Mouse (Mus musculus) intestine, embryonic 15.5 days (tissue): ENCODE results near the gene Itsn1. TPM values are rescaled to one million over a fixed set of nuclear protein-coding genes. Genes with fewer than 3 reads are reported as not detected.

Source experiments
- ATAC-seq: fragments of 200-750 bp; cut with Nextera tagmentation; 2 replicates; pipeline ENCODE4 v1.8.0; 2017; ENCODE audit warnings: moderate TSS enrichment, moderate library complexity
- H3K27ac ChIP-seq: fragments of 300-500 bp; sonication (generic); 2 replicates; pipeline ENCODE4 v1.5.1; 2015; ENCODE audit warnings: mild to moderate bottlenecking, inconsistent platforms
- H3K27me3 ChIP-seq: fragments of 300-500 bp; sonication (generic); replicated peaks from 2 replicates; pipeline ENCODE4 v1.6.1; 2015; ENCODE audit warnings: inconsistent platforms
- H3K36me3 ChIP-seq: fragments of 300-500 bp; sonication (generic); 2 replicates; pipeline ENCODE4 v1.6.1; 2015; ENCODE audit warnings: inconsistent platforms
- H3K4me1 ChIP-seq: fragments of 300-500 bp; sonication (generic); replicated peaks from 2 replicates; pipeline ENCODE4 v1.6.1; 2015; ENCODE audit warnings: inconsistent platforms
- H3K4me2 ChIP-seq: fragments of 300-500 bp; sonication (generic); replicated peaks from 2 replicates; pipeline ENCODE4 v1.6.1; 2015; ENCODE audit warnings: mild to moderate bottlenecking, inconsistent platforms
- H3K4me3 ChIP-seq: fragments of 300-500 bp; sonication (generic); replicated peaks from 2 replicates; pipeline ENCODE4 v1.5.1; 2015; ENCODE audit warnings: inconsistent platforms
- H3K9ac ChIP-seq: fragments of 300-500 bp; sonication (generic); 2 replicates; pipeline ENCODE4 v1.6.1; 2015; ENCODE audit warnings: inconsistent platforms
- H3K9me3 ChIP-seq: fragments of 300-500 bp; sonication (generic); 2 replicates; pipeline ENCODE4 v1.6.1; 2016; ENCODE audit warnings: inconsistent platforms
- WGBS: fragments of 180-500 bp; shearing (Covaris S2); methylation state at CpG from one replicate; pipeline ENCODE4 v1.1.7; 2015; 5-methylcytosine and 5-hydroxymethylcytosine counted together
- polyA plus RNA-seq: library from polyadenylated mRNA; unstranded; fragments of >200 nt; fragmentation: Nextera tagmentation; extraction: Ambion mirVana; gene quantifications from 2 replicates; pipeline ENCODE4 v1.2.1, GENCODE M21; 2015

The Itsn1 gene
- polyA plus RNA-seq, 1 experiment from 2014 or later: 16.4 TPM

GRCm38 (mm10) chr16:91761761-91762160 is 32.7 kb downstream of the Itsn1 start:
- Histone ChIP-seq H3K4me1 (peaks cover 8% of the 10 kb centered on the region), H3K27ac (no peak overlapping the region), H3K9me3 (no peaks in the 10 kb centered on the region), H3K9ac (no peak overlapping the region), H3K27me3 (no peaks in the 10 kb centered on the region), H3K36me3 (no peaks in the 10 kb centered on the region), H3K4me2 (no peak overlapping the region), H3K4me3 (no peak overlapping the region)
- no peak for ATAC-seq
- WGBS: 74% methylated on average over 3 of the region's 3 CpGs

- Histone ChIP-seq H3K27me3 (no peaks in the 10 kb centered on the region), H3K4me3 (no peak overlapping the region), H3K4me1 (peaks cover 9% of the 10 kb centered on the region), H3K36me3 (no peaks in the 10 kb centered on the region), H3K4me2 (no peak overlapping the region), H3K9me3 (no peaks in the 10 kb centered on the region), H3K27ac (no peak overlapping the region), H3K9ac (no peak overlapping the region)
- WGBS: 75% methylated on average over 7 of the region's 7 CpGs
- no peak for ATAC-seq
Observed at GRCm38 (mm10) chr16:91762476-91762875, 33.4 kb downstream of the Itsn1 start.

GRCm38 (mm10) chr16:91763975-91764374 is 34.9 kb downstream of the Itsn1 start:
- 62% methylated on average over 6 of the region's 6 CpGs for WGBS

GRCm38 (mm10) chr16:91764414-91764813 is 35.3 kb downstream of the Itsn1 start:
- WGBS: 71% methylated on average over 6 of the region's 6 CpGs
- peaks cover 9% of the 10 kb centered on the region for H3K4me1 ChIP-seq
- ATAC-seq: no peak
- no peak overlapping the region for H3K27ac ChIP-seq
- H3K27me3 ChIP-seq: no peaks in the 10 kb centered on the region
- no peaks in the 10 kb centered on the region for H3K9me3 ChIP-seq
- H3K9ac ChIP-seq: no peak overlapping the region
- no peaks in the 10 kb centered on the region for H3K36me3 ChIP-seq
- H3K4me2 ChIP-seq: no peak overlapping the region
- H3K4me3 ChIP-seq: no peak overlapping the region

More at GRCm38 (mm10) chr16:91763975-91764374, 34.9 kb downstream of the Itsn1 start:
- Histone ChIP-seq H3K9ac (no peak overlapping the region), H3K4me3 (no peak overlapping the region), H3K27me3 (no peaks in the 10 kb centered on the region), H3K27ac (no peak overlapping the region), H3K4me1 (peaks cover 9% of the 10 kb centered on the region), H3K4me2 (no peak overlapping the region), H3K36me3 (no peaks in the 10 kb centered on the region), H3K9me3 (no peaks in the 10 kb centered on the region)
- no peak for ATAC-seq

- Histone ChIP-seq H3K27ac (no peak overlapping the region), H3K4me1 (peaks cover 13% of the 10 kb centered on the region), H3K9me3 (no peaks in the 10 kb centered on the region), H3K9ac (no peak overlapping the region), H3K4me3 (no peak overlapping the region), H3K27me3 (no peaks in the 10 kb centered on the region), H3K36me3 (no peaks in the 10 kb centered on the region), H3K4me2 (no peak overlapping the region)
- no peak for ATAC-seq
- WGBS: 92% methylated on average over 15 of the region's 15 CpGs
Observed at GRCm38 (mm10) chr16:91765121-91765815, 36.2 kb downstream of the Itsn1 start.

GRCm38 (mm10) chr16:91765816-91766210 is 36.7 kb downstream of the Itsn1 start:
- WGBS: 86% methylated on average over 15 of the region's 15 CpGs
- Histone ChIP-seq H3K4me3 (no peak overlapping the region), H3K4me1 (peaks cover 18% of the 10 kb centered on the region), H3K9ac (no peak overlapping the region), H3K9me3 (no peaks in the 10 kb centered on the region), H3K36me3 (no peaks in the 10 kb centered on the region), H3K27me3 (no peaks in the 10 kb centered on the region), H3K27ac (no peak overlapping the region), H3K4me2 (no peak overlapping the region)
- no peak for ATAC-seq

GRCm38 (mm10) chr16:91767165-91767701 is 38.2 kb downstream of the Itsn1 start:
- H3K27ac ChIP-seq: no peak overlapping the region
- WGBS: 81% methylated on average over 11 of the region's 11 CpGs
- H3K4me1 ChIP-seq: peaks cover 23% of the 10 kb centered on the region
- H3K4me2 ChIP-seq: no peak overlapping the region
- H3K9me3 ChIP-seq: no peaks in the 10 kb centered on the region
- no peaks in the 10 kb centered on the region for H3K36me3 ChIP-seq
- no peak for ATAC-seq
- H3K4me3 ChIP-seq: no peak overlapping the region
- H3K9ac ChIP-seq: no peak overlapping the region
- no peaks in the 10 kb centered on the region for H3K27me3 ChIP-seq

- H3K4me2 ChIP-seq: no peak overlapping the region
- H3K27me3 ChIP-seq: no peaks in the 10 kb centered on the region
- no peaks in the 10 kb centered on the region for H3K9me3 ChIP-seq
- ATAC-seq: no peak
- no peak overlapping the region for H3K27ac ChIP-seq
- no peaks in the 10 kb centered on the region for H3K36me3 ChIP-seq
- H3K4me3 ChIP-seq: no peak overlapping the region
- H3K4me1 ChIP-seq: peaks cover 23% of the 10 kb centered on the region
- H3K9ac ChIP-seq: no peak overlapping the region
- WGBS: 76% methylated on average over 6 of the region's 6 CpGs
Observed at GRCm38 (mm10) chr16:91768586-91768985, 39.5 kb downstream of the Itsn1 start.

- Histone ChIP-seq H3K36me3 (no peaks in the 10 kb centered on the region), H3K9me3 (no peaks in the 10 kb centered on the region), H3K27me3 (no peaks in the 10 kb centered on the region), H3K9ac (no peak overlapping the region), H3K4me3 (no peak overlapping the region), H3K4me1 (peaks cover 20% of the 10 kb centered on the region), H3K27ac (no peak overlapping the region), H3K4me2 (no peak overlapping the region)
- WGBS: 86% methylated on average over 5 of the region's 5 CpGs
- ATAC-seq: no peak
Observed at GRCm38 (mm10) chr16:91769911-91770310, 40.8 kb downstream of the Itsn1 start.

GRCm38 (mm10) chr16:91770662-91771061 is 41.6 kb downstream of the Itsn1 start:
- Histone ChIP-seq H3K36me3 (no peaks in the 10 kb centered on the region), H3K27me3 (no peaks in the 10 kb centered on the region), H3K27ac (no peak overlapping the region), H3K9me3 (no peaks in the 10 kb centered on the region), H3K9ac (no peak overlapping the region), H3K4me2 (no peak overlapping the region), H3K4me1 (peaks cover 20% of the 10 kb centered on the region), H3K4me3 (no peak overlapping the region)
- no peak for ATAC-seq
- 49% methylated on average over 5 of the region's 5 CpGs for WGBS

GRCm38 (mm10) chr16:91771334-91771733 is 42.3 kb downstream of the Itsn1 start:
- Histone ChIP-seq H3K27ac (no peak overlapping the region), H3K4me3 (no peak overlapping the region), H3K27me3 (no peaks in the 10 kb centered on the region), H3K9me3 (no peaks in the 10 kb centered on the region), H3K4me2 (no peak overlapping the region), H3K36me3 (no peaks in the 10 kb centered on the region), H3K4me1 (peaks cover 19% of the 10 kb centered on the region), H3K9ac (no peak overlapping the region)
- WGBS: 66% methylated on average over 6 of the region's 6 CpGs
- no peak for ATAC-seq

GRCm38 (mm10) chr16:91772586-91772985 is 43.5 kb downstream of the Itsn1 start:
- 85% methylated on average over 7 of the region's 7 CpGs for WGBS
- Histone ChIP-seq H3K9ac (no peak overlapping the region), H3K4me3 (no peak overlapping the region), H3K9me3 (no peaks in the 10 kb centered on the region), H3K27me3 (no peaks in the 10 kb centered on the region), H3K4me1 (peaks cover 14% of the 10 kb centered on the region; the same call in 1 of the 2 replicates), H3K27ac (no peak overlapping the region), H3K4me2 (no peak overlapping the region), H3K36me3 (no peaks in the 10 kb centered on the region)
- no peak for ATAC-seq

GRCm38 (mm10) chr16:91779576-91779975 is 50.5 kb downstream of the Itsn1 start:
- H3K4me3 ChIP-seq: no peak overlapping the region
- H3K9me3 ChIP-seq: no peaks in the 10 kb centered on the region
- H3K36me3 ChIP-seq: no peaks in the 10 kb centered on the region
- H3K4me2 ChIP-seq: no peak overlapping the region
- H3K4me1 ChIP-seq: no peaks in the 10 kb centered on the region
- no peaks in the 10 kb centered on the region for H3K27me3 ChIP-seq
- H3K27ac ChIP-seq: no peak overlapping the region
- WGBS: 76% methylated on average over 10 of the region's 10 CpGs
- no peak overlapping the region for H3K9ac ChIP-seq
- ATAC-seq: no peak
